Mouse (Mus musculus) CH12.LX (cell line): ENCODE results near the gene Tsen54. TPM values are rescaled to one million over a fixed set of nuclear protein-coding genes. Genes with fewer than 3 reads are reported as not detected.

Experiments used
- DNase-seq: peaks from one replicate; pipeline ENCODE4 v3.0.0-alpha.2; 2013; ENCODE audit errors: extremely low read depth
- H3K27ac ChIP-seq: 2 replicates; pipeline ENCODE4 v1.5.1; 2012; ENCODE audit warnings: low read depth, mild to moderate bottlenecking, control low read depth, moderate library complexity; ENCODE audit not compliant: insufficient read depth
- H3K27me3 ChIP-seq: replicated peaks from 2 replicates; pipeline ENCODE3; 2012; ENCODE audit warnings: inconsistent platforms
- H3K36me3 ChIP-seq, 2 experiments: replicated peaks in 1 of 2; 2 replicates each; pipeline versions ENCODE3 to v1.6.1; 2012; ENCODE audit warnings: inconsistent platforms in 1 of 2, low read length in 1 of 2, mild to moderate bottlenecking in 1 of 2, mixed read lengths in 1 of 2, moderate library complexity in 1 of 2; ENCODE audit not compliant: control insufficient read depth in 1 of 2, insufficient read depth in 1 of 2
- H3K4me1 ChIP-seq, 2 experiments: 2 replicates each; pipeline ENCODE4 v1.6.1; 2012; ENCODE audit warnings: inconsistent platforms in 1 of 2, moderate library complexity in 1 of 2; ENCODE audit not compliant: insufficient read depth in 2 of 2, control insufficient read depth in 1 of 2
- H3K4me2 ChIP-seq: 2 replicates; pipeline ENCODE4 v1.6.1; 2012; ENCODE audit warnings: low read depth, mild to moderate bottlenecking, control low read depth; ENCODE audit not compliant: poor library complexity, insufficient read depth, severe bottlenecking
- H3K4me3 ChIP-seq, 3 experiments: fragments of 150-350 bp in 1 of 3; sonication (generic) in 1 of 3; replicated peaks in 1 of 3; 2 replicates each; pipeline versions ENCODE3 to v1.5.1; 2011 to 2012; ENCODE audit warnings: low read depth in 2 of 3, low read length in 2 of 3, mild to moderate bottlenecking in 2 of 3, moderate library complexity in 2 of 3, control low read depth in 1 of 3, improper control_type of control experiment in 1 of 3, inconsistent platforms in 1 of 3, mixed read lengths in 1 of 3; ENCODE audit not compliant: poor library complexity in 1 of 3
- H3K79me2 ChIP-seq: replicated peaks from 2 replicates; pipeline ENCODE4 v1.6.1; 2012; ENCODE audit warnings: mild to moderate bottlenecking, moderate library complexity; ENCODE audit not compliant: control insufficient read depth, poor library complexity, insufficient read depth, severe bottlenecking; ENCODE audit errors: extremely low read depth
- H3K9ac ChIP-seq: 2 replicates; pipeline ENCODE4 v1.6.1; 2012; ENCODE audit warnings: low read depth, mild to moderate bottlenecking, control low read depth, moderate library complexity; ENCODE audit not compliant: insufficient read depth
- H3K9me3 ChIP-seq: replicated peaks from 2 replicates; pipeline ENCODE3; 2012; ENCODE audit warnings: low read length, inconsistent platforms, mixed read lengths
- CHD1 ChIP-seq: IDR thresholded peaks from 2 replicates; pipeline ENCODE4 v1.6.1; 2012; ENCODE audit warnings: low read depth, low read length, improper control_type of control experiment, inconsistent platforms
- E2F4 ChIP-seq: IDR thresholded peaks from 2 replicates; pipeline ENCODE4 v1.6.1; 2011; ENCODE audit warnings: low read depth, low read length, improper control_type of control experiment; ENCODE audit not compliant: insufficient replicate concordance
- ETS1 ChIP-seq: conservative IDR thresholded peaks from 2 replicates; pipeline ENCODE4 v1.6.1; 2012; ENCODE audit warnings: low read depth, mild to moderate bottlenecking, inconsistent platforms, low read length, improper control_type of control experiment, moderate library complexity
- IRF4 ChIP-seq: IDR thresholded peaks from 2 replicates; pipeline ENCODE4 v1.6.1; 2014; ENCODE audit warnings: low read depth, mild to moderate bottlenecking, inconsistent platforms, low read length, improper control_type of control experiment
- JUN ChIP-seq: IDR thresholded peaks from 2 replicates; pipeline ENCODE4 v1.6.1; 2011; ENCODE audit warnings: low read depth, mild to moderate bottlenecking, low read length, improper control_type of control experiment, moderate library complexity; ENCODE audit not compliant: insufficient read depth
- JUND ChIP-seq: conservative IDR thresholded peaks from 2 replicates; pipeline ENCODE4 v1.6.1; 2011; ENCODE audit warnings: low read depth, low read length, improper control_type of control experiment
- KAT2A ChIP-seq: IDR thresholded peaks from 2 replicates; pipeline ENCODE4 v1.6.1; 2012; ENCODE audit warnings: low read length, improper control_type of control experiment, inconsistent platforms; ENCODE audit not compliant: insufficient replicate concordance
- MAX ChIP-seq: IDR thresholded peaks from 2 replicates; pipeline ENCODE4 v1.6.1; 2011; ENCODE audit warnings: low read length, improper control_type of control experiment
- MAZ ChIP-seq: IDR thresholded peaks from 2 replicates; pipeline ENCODE4 v1.6.1; 2012; ENCODE audit warnings: low read depth, mild to moderate bottlenecking, inconsistent platforms, low read length, improper control_type of control experiment, moderate library complexity
- MXI1 ChIP-seq: IDR thresholded peaks from 2 replicates; pipeline ENCODE4 v1.6.1; 2011; ENCODE audit warnings: mild to moderate bottlenecking, low read depth, low read length, improper control_type of control experiment
- PAX5 ChIP-seq: IDR thresholded peaks from 2 replicates; pipeline ENCODE4 v1.6.1; 2012; ENCODE audit warnings: low read length, inconsistent platforms, mixed read lengths
- POLR2AphosphoS2 ChIP-seq: IDR thresholded peaks from 2 replicates; pipeline ENCODE4 v1.6.1; 2011; ENCODE audit warnings: low read depth, low read length, improper control_type of control experiment
- RAD21 ChIP-seq: IDR thresholded peaks from 2 replicates; pipeline ENCODE4 v1.6.1; 2011; ENCODE audit warnings: low read depth, mild to moderate bottlenecking, low read length, improper control_type of control experiment, moderate library complexity
- RCOR1 ChIP-seq: conservative IDR thresholded peaks from 2 replicates; pipeline ENCODE4 v1.6.1; 2012; ENCODE audit warnings: low read depth, mild to moderate bottlenecking, inconsistent platforms, low read length, improper control_type of control experiment
- SIN3A ChIP-seq: IDR thresholded peaks from 2 replicates; pipeline ENCODE4 v1.6.1; 2012; ENCODE audit warnings: low read length, improper control_type of control experiment, inconsistent platforms
- SMC3 ChIP-seq: IDR thresholded peaks from 2 replicates; pipeline ENCODE4 v1.6.1; 2011; ENCODE audit warnings: low read depth, low read length, improper control_type of control experiment
- TBP ChIP-seq: conservative IDR thresholded peaks from 2 replicates; pipeline ENCODE4 v1.6.1; 2011; ENCODE audit warnings: low read depth, low read length, improper control_type of control experiment
- TCF12 ChIP-seq: IDR thresholded peaks from 2 replicates; pipeline ENCODE4 v1.6.1; 2014; ENCODE audit warnings: low read depth, mild to moderate bottlenecking, inconsistent platforms, low read length, improper control_type of control experiment
- USF1 ChIP-seq: IDR thresholded peaks from 2 replicates; pipeline ENCODE4 v1.6.1; 2014; ENCODE audit warnings: low read depth, mild to moderate bottlenecking, inconsistent platforms, low read length, improper control_type of control experiment
- ZKSCAN1 ChIP-seq: IDR thresholded peaks from 2 replicates; pipeline ENCODE4 v1.6.1; 2012; ENCODE audit warnings: low read depth, inconsistent platforms, low read length, improper control_type of control experiment, borderline replicate concordance
- dilution Hi-C: fragments of 300-500 bp; cut with MboI; formaldehyde crosslinking; loops from 2 replicates; pipeline ENCODE4 v1.14.3; 2020; ENCODE audit warnings: low sequenced_read_pairs; ENCODE audit not compliant: extremely low pct_unique_long_range_greater_than_20kb, extremely low pct_ligation_motif_present
- in situ Hi-C: fragments of 300-500 bp; cut with MboI; formaldehyde crosslinking; loops from 3 replicates; pipeline ENCODE4 v1.14.3; 2019; ENCODE audit warnings: low sequenced_read_pairs, low pct_ligation_motif_present, low pct_unique_long_range_greater_than_20kb, mixed read lengths
- polyA plus RNA-seq: library from polyadenylated mRNA; unstranded; fragments of >175 nt; gene quantifications from 2 replicates; pipeline ENCODE4 v1.2.1, GENCODE M21; 2012; ENCODE audit warnings: low read depth; ENCODE audit not compliant: insufficient read length
- total RNA-seq, 2 experiments: library from RNA; depleted of rRNA; stranded (reverse); fragments of 300-350 nt in 1 of 2; fragments of >200 nt in 1 of 2; gene quantifications; 2 replicates each; pipeline ENCODE4 v1.2.3; 2012 to 2014

Gene Tsen54
- total and polyA plus RNA-seq, 3 experiments, result 45.8 to 71.1 (median 59.4) TPM

- in situ Hi-C loops (no loop called here), dilution Hi-C loops (no loop called here)
- no peaks in the 10 kb centered on the region for H3K9me3 ChIP-seq
- no peaks in the 10 kb centered on the region for H3K27me3 ChIP-seq
- no peak overlapping the region for H3K27ac ChIP-seq
- H3K4me3 ChIP-seq, result peak overlapping the region; percentile 77 to 85 (median 82)
- peaks cover 3 to 16% of the 10 kb centered on the region in 2 experiments; a peak in 3 of 4 replicates for H3K4me1 ChIP-seq
- peak overlapping the region; percentile 77 for H3K9ac ChIP-seq
- peak overlapping the region; percentile 78 for H3K4me2 ChIP-seq
- TF ChIP-seq TCF12, result peak; percentile 37; the same call in 1 of the 2 replicates
- no peak for TF ChIP-seq ETS1
- 0 out of 2 replicates have a peak, but pooled peaks have one; percentile 1 for TF ChIP-seq MXI1
- no peaks in the 10 kb centered on the region for H3K79me2 ChIP-seq
- DNase-seq, result no peak
- no peaks in the 10 kb centered on the region for H3K36me3 ChIP-seq
Observed at GRCm38 (mm10) chr11:115765607-115766141, 48.9 kb upstream of the Tsen54 start.

GRCm38 (mm10) chr11:115766356-115766943 is 48.1 kb upstream of the Tsen54 start:
- no peak overlapping the region for H3K27ac ChIP-seq
- peaks cover 3 to 16% of the 10 kb centered on the region in 2 experiments; a peak in 3 of 4 replicates for H3K4me1 ChIP-seq

GRCm38 (mm10) chr11:115766981-115767380 is 47.5 kb upstream of the Tsen54 start:
- no peak overlapping the region for H3K27ac ChIP-seq
- no peaks in the 10 kb centered on the region for H3K36me3 ChIP-seq
- no peak overlapping the region for H3K4me3 ChIP-seq
- TF ChIP-seq ETS1, result no peak
- TF ChIP-seq PAX5, result no peak
- no peak for TF ChIP-seq CHD1
- no peak for TF ChIP-seq TBP
- TF ChIP-seq ZKSCAN1, result no peak
- no peak for TF ChIP-seq SIN3A
- TF ChIP-seq MAX, result no peak
- TF ChIP-seq RCOR1, result no peak
- TF ChIP-seq SMC3, result no peak
- TF ChIP-seq KAT2A, result no peak
- no peak for TF ChIP-seq POLR2AphosphoS2
- TF ChIP-seq E2F4, result no peak
- TF ChIP-seq MAZ, result no peak
- in situ Hi-C loops, result no loop called here
- H3K4me2 ChIP-seq, result no peak overlapping the region
- peaks cover 3 to 16% of the 10 kb centered on the region in 2 experiments; a peak in 3 of 4 replicates for H3K4me1 ChIP-seq
- H3K27me3 ChIP-seq, result no peaks in the 10 kb centered on the region
- DNase-seq, result no peak
- H3K9ac ChIP-seq, result no peak overlapping the region
- no peaks in the 10 kb centered on the region for H3K9me3 ChIP-seq
- no peaks in the 10 kb centered on the region for H3K79me2 ChIP-seq
- dilution Hi-C loops, result no loop called here

More at GRCm38 (mm10) chr11:115766356-115766943, 48.1 kb upstream of the Tsen54 start:
- no peaks in the 10 kb centered on the region for H3K36me3 ChIP-seq
- peak overlapping the region; percentile 77 for H3K9ac ChIP-seq
- H3K4me2 ChIP-seq, result peak overlapping the region; percentile 78
- H3K4me3 ChIP-seq, result peak overlapping the region; percentile 77 to 85 (median 82)
- no peaks in the 10 kb centered on the region for H3K27me3 ChIP-seq
- in situ Hi-C loops, result no loop called here
- no peak for DNase-seq
- H3K9me3 ChIP-seq, result no peaks in the 10 kb centered on the region
- H3K79me2 ChIP-seq, result no peaks in the 10 kb centered on the region
- dilution Hi-C loops, result no loop called here
- TF ChIP-seq POLR2AphosphoS2 (no peak), IRF4 (no peak), TBP (no peak), JUND (no peak), JUN (no peak), MXI1 (no peak), MAX (no peak), RAD21 (no peak), SMC3 (no peak), USF1 (no peak), MAZ (no peak)
